Mouse (Mus musculus) naive thymus-derived CD4-positive, alpha-beta T cell, adult 2 months (primary cell): Measurements from ENCODE around the gene Tmem265.

Source experiments
- DNase-seq: peaks from one replicate; pipeline ENCODE4 v3.0.0-alpha.2; 2011; ENCODE audit warnings: low read depth

Gene Tmem265

DNA sequence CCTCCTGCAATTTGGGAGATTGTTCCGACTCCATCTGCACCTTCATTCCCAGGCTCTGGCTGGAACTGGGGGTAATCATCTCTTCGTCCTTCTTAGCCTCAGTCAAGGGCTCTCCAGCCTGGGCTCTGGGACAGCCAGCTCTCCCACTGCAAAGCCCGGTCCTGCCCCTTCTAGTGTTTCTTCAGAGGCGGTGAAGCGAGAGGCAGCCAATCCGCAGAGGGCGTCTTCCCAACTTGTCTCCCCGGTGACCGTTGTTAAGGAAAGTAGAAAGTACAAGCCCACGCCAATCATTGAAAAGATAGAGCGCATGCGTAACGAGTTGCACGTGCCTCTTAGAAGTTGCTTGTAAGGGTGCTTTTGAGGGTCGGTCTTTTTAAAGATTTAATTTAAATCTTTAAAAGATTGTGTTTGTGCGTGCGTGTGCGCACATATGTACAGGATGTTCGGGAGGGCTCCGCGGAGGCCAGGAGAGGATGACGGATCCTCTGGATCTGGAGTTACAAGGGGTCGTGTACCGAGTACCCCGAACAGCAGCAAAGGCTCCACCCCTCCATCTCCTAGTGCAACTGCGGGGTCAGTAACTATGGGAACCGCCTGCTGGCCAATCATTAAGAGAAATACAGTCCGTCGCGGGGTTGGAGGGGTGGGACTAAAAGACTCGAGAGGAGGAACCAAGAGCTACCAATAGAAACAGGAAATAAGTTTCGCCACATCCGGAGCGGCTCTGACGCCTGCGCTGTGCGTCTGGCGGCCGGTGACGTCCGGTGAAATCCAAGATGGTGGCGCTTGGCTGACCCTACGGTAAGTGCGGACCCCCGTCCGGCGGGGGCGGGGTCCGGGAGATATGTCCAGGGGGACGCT lies 27.1 kb downstream of the Tmem265 start, which contains the start of the genes Ccdc189 and Rnf40:
Ccdc189 (minus strand) TSS at position 585 of the 861 bp plus-strand sequence.
Rnf40 (plus strand) TSS at position 757 of the 861 bp plus-strand sequence.
- DNase-seq, result peak; percentile 93

DNA sequence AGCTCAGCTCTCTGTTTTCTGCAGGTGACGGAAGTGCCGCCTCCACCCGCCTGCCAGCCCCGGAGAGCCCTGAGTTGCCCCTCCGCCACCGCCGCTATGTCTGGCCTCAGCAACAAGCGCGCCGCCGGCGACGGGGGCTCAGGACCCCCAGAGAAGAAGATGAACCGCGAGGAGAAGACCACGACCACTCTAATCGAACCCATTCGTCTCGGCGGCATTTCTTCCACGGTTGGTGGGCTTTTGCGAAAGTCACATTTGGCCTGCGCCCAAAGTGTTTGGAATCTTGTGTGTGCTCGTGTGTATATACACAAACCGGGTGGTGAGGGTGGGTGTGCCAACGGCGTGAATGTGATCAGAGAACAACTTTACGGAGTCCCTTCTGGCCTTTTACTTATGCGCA lies 27.7 kb downstream of the Tmem265 start:
- no peak for DNase-seq

DNA sequence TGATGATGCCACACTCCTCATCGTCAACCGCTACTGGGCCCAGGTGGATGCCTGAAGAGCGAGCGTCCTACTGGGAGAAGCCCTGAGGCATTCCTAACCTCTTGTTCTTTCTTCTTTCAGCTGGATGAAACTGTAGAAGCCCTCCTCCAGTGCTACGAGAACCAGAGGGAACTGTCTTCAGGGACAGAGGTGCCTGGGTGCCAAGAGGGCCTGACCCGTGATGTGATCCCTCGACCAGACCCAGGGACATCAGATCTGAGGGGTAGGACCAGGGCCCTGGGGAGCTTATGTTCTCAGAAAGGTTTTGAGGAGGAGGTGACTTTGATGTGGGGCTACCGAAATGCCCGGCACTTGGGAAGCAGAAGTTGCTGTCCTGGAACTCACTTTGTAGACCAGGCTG lies 28.4 kb downstream of the Tmem265 start:
- DNase-seq, result no peak

DNA sequence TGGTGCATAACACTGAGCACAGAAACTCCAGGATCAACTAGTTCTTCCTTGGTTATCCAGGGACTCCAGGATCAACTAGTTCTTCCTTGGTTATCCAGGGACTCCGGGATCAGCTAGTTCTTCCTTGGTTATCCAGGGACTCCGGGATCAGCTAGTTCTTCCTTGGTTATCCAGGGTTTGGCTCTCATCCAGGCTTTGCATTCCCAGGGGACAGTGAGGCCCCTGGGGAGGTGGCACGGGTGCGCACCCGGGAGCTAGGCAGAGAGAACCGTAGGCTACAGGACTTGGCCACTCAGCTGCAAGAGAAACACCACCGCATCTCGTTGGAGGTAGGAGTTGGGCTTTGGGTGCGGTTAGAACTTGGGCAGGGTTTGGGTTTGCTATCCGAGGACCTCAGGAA lies 29.9 kb downstream of the Tmem265 start:
- no peak for DNase-seq

DNA sequence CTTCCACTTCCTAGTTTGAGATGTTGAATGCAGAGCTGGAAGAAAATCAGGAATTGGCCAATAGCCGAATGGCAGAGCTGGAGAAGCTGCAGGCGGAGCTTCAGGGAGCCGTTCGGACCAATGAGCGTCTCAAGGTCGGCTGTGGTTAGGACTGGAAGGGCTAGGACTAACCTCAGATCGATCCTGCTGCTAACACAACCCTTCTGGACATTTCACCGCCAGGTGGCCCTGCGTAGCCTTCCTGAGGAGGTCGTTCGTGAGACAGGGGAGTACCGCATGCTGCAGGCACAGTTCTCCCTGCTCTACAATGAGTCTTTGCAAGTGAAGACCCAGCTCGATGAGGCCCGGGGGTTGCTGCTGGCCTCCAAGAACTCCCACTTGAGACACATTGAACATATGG lies 31.4 kb downstream of the Tmem265 start:
- DNase-seq, result no peak

DNA sequence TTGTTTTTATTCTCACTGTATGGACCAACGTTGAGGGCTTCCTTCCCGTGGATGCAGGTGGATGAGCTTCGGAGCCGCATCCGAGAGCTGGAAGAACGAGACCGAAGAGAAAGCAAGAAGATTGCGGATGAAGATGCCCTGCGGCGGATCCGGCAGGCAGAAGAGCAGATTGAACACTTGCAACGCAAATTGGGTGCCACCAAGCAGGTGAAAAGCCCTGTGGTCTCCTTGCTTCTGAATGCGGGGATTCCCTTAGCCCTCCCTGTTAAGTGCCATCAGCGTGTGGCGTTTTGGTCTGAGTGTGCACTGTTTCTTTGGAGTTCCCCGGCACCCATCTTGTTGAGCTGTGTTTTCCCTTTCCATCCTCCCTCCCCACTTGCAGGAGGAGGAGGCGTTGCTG lies 35.6 kb downstream of the Tmem265 start:
- no peak for DNase-seq

DNA sequence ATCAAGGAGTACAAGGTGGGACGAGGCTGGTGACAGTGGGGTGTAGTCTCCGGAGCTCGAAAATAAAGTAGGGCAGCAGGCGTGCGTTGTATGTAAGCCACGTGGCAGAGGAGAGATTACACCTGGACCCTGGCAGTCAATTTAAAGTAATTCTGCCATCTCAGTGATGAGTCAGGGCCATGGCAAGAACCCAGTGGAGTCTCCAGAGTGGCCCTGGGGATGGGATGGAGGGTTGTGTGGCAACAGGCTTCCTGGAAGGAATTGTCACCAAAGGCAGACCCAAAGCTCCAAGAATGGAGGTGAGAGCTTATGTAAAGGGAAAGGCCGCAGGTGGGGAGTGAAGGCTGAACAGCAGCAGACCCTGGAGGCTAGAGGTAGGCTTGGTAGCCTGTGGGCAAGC lies 39.4 kb downstream of the Tmem265 start:
- DNase-seq, result no peak

DNA sequence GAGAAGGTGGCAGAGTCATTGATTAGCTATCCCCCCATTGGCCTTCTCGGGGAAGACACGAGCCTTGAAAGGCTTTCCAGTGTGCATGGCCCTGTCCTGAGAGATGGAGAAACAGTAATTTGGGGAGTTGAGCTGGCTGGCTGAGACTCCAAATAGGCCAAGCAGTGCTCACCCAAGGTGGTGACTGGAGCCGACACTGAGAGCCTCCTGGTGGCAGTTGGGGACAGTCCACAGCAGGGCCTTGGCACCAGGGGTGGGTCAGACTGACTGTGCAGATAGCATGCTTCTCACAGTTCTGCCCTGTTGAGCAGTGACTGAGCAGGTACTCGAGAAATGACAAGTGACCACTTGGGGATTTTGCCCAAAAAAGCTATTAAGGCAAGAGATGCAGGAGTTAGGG lies 40.5 kb downstream of the Tmem265 start:
- no peak for DNase-seq

DNA sequence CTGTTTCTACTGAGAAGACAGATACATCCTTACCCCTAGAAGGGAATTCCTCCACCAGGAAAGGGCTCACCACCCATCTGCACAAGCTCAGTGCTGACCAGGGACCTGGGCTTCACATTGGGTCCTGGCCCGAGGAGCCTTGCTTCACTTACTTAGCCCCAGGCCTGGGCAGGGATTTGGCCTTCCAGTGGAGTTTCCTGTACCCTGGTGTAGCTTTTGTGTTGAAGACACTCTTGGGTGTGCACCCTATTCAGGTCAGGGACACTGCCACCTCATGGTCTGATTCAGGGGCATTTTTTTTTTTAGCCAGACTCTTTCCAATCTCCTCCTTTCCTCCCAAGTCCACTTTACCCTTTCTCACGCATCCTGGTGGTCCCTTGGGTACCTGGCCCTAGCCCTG lies 41.7 kb downstream of the Tmem265 start:
- no peak for DNase-seq

DNA sequence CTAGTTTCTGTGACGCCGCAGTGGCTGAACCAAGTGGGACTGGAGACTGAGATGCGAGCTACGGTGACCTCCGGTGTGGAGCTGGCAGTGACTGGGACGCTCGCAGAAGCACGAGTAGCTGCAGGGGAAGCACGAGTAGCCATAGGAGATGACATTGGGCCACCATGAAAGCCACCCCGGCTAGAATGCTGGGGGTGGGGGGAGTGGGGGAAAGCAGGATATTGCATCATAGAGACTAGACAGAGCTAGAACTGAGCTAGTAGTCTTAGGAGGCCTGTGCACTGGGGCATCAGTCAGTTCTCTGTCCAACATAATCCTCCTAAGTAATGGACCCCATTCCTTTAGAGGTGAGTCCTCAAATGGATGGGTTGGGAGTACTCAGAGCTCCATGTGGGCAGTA lies 43.1 kb downstream of the Tmem265 start:
- DNase-seq, result no peak

DNA sequence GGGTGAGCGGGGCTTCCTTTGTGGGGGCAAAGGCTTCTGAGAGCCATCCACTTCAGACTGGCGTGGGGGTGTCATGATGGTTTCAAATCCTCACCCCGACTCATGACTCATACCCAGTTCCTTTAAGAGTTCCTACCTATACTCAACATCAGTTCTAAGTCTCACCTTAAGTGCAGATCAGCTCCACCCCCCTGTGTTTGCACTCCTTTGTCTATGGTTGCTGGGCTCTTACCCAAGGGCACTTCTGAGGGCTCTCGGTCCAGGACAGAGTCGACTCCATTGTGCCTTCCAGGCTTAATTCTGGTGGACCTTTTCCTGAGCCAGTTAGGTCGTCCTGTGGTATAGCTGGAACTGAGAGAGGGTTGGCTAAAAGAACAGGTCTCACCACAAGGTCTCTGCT lies 46.0 kb downstream of the Tmem265 start:
- no peak for DNase-seq

DNA sequence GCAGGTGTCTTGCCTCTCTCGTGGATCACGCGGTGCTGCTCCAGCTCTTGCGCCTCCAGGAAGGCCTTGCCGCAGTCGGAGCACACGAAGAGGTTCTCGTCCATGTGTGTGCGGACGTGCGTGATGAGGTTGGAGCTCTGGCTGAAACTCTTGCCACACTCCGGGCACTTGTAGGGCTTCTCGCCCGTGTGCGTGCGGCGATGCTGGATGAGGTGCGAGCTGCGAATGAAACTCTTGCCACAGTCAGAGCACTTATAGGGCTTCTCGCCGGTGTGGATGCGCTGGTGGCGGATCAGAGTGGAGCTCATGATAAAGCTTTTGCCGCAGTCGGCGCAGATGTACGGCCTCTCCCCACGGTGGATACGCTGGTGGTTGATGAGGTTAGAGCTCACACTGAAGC lies 49.8 kb downstream of the Tmem265 start:
- no peak for DNase-seq

DNA sequence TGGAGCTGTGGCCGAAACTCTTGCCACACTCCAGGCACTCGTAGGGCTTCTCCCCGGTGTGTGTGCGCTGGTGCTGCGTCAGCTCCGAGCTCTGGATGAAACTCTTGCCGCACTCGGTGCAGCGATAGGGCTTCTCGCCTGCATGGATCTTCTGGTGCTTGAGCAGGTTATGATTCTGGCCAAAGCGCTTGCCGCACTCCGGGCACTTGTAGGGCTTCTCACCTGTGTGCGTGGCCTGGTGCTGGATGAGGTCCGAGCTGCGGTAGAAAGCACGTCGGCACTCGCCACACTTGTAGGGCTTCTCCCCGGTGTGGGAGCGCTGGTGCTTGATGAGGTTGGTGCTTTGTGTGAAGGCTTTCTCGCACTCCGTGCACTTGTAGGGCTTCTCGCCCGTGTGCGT lies 50.4 kb downstream of the Tmem265 start:
- DNase-seq, result no peak

DNA sequence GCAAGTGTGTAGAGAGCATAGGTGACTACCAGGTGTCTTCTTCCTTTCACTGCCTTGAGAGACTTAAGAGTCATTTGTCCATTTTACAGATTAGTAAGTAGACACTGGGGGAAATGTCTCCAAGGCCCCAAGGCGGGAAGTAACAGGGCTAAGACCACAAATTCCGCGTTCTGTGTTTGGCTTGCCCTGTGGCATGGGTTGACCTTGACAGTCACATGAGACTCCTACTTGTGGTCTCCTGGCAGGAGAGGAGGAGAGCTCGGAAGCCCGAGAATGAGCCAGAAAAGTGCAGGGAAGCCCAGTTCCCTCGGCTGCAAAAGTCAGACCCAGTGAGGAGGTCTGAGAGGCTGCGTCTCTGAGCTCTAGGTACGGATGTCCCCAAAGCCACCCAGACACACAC lies 52.3 kb downstream of the Tmem265 start:
- DNase-seq, result no peak

DNA sequence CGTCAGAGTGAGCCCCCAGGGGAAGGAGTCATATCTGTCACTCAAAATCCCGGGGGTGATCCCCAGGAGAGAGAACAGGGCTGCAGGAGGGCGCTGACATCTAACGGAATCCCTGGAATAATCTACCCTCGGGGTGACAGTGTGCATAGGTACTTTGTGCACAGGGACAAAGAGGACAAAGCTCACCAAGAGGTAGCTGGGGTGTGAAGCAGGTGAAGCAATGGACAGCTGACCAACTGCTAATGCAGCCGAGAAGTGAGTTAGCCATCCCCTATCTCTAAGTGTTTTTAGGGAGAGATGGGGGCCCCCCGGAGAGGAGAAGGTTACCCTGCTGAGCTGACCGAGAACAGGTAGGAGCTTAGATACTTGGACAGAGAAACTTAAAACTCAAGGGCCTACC lies 52.9 kb downstream of the Tmem265 start:
- DNase-seq, result no peak

DNA sequence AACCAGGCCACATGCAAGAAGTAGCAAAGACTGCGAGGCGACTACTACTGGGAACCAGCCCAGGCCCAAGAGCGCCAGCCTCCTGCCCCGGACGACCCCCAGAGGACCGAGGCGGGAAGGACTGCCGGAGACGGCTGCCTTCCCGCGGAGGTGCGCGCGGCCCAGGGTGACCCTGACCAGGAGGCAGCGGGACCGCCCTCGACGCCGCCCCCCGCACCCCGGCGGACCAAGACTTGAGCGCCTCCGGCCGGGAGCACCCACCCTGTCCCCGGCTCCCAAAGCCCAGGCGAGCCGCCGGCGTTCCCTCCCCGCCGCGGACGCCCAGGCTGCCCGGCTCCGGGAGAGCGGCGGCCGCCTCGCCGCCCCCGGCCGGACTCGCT lies 53.3 kb downstream of the Tmem265 start:
- DNase-seq, result peak; percentile 42

DNA sequence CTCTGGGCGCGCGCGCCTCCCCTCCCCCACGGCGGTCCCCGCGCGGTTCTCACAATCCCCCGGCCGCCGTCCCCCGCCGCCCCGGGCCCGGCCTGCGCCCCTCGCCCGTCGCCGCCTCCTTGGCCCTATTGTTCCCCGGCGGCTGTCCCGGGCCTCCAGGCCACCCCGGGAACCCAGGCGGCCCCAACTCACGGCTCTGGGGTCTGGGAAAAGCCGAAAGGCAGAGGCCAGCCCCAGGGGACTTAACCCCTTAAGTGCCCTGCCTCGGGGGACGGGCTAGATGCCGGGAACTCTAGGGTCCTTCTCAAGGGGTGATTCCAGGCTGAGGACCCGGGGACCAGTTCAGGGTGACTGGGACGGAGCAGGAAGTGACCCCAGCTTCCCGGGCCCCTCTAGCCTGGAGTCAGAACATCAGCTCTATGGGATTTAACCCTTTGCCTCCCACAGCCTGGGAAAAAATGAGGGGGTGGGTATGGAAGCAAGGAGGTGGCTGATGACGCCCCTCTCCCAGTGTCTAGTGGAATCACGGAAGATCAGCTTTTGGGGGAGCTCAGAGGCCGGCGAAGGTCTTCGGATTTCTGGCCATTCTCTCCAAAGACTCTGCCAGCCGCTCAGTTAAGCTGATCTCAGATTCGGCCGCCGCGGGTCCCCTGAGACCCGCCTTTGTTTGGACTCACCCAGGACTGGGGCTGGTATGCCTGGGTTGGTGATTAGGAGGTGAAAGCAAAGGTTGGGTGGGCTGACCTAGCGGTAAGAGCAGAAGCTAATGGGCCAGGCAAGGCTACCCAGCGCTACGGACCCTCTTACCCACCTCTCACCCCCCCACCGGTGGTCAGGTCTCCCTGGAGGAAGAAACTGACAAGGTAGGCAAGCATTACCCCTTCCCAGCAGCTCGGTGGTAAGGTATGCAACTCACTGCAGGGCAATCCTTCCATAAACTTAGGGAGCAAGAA lies 54.0 kb downstream of the Tmem265 start, which contains the start of gene Zfp629:
Zfp629 (minus strand) TSS at position 907 of the 953 bp plus-strand sequence.
- peak; percentile 36 for DNase-seq

DNA sequence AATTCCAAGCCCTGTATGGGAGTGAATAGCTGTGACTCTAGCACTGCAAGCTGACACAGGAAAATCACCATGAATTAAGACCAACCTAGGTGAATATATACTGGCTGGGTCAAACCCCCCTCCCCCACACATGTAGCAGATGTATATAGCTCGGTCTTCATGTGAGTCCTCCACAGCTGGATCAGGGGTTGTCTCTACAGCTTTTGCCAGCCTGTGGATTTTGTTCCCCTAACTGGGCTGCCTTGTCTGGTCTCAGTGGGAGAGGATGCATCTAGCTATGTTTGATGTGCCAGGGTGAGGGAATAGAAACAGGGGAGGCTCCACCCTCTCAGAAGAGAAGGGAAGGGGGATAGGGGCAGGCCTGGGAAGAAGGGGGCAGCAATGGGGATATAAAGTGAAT lies 55.1 kb downstream of the Tmem265 start:
- DNase-seq, result no peak
